Mouse (Mus musculus) midbrain, postnatal 0 days (tissue): ENCODE data around the gene Slbp. TPM values are rescaled to one million over a fixed set of nuclear protein-coding genes. Genes with fewer than 3 reads are reported as not detected.

Source experiments
- ATAC-seq: fragments of 200-750 bp; cut with Nextera tagmentation; 2 replicates; pipeline ENCODE4 v1.8.0; 2017; ENCODE audit warnings: moderate number of reproducible peaks, mild to moderate bottlenecking, moderate TSS enrichment, moderate library complexity; ENCODE audit not compliant: low FRiP score
- DNase-seq: peaks from one replicate; pipeline ENCODE4 v3.0.0-alpha.2; 2015; ENCODE audit warnings: low spot score
- H3K27ac ChIP-seq: fragments of 300-500 bp; sonication (generic); 2 replicates; pipeline ENCODE4 v1.5.1; 2014; ENCODE audit warnings: low read depth, mild to moderate bottlenecking, low read length, mixed read lengths
- H3K27me3 ChIP-seq: fragments of 300-500 bp; sonication (generic); 2 replicates; pipeline ENCODE4 v1.6.1; 2014; ENCODE audit warnings: low read length, control low read depth, mixed read lengths; ENCODE audit not compliant: insufficient read depth
- H3K36me3 ChIP-seq: fragments of 300-500 bp; sonication (generic); 2 replicates; pipeline ENCODE4 v1.6.1; 2014; ENCODE audit warnings: low read length, control low read depth, mixed read lengths; ENCODE audit not compliant: insufficient read depth
- H3K4me1 ChIP-seq: fragments of 300-500 bp; sonication (generic); 2 replicates; pipeline ENCODE4 v1.6.1; 2014; ENCODE audit warnings: mild to moderate bottlenecking, control low read depth, antibody characterized with exemption, low read length, mixed read lengths; ENCODE audit not compliant: insufficient read depth
- H3K4me2 ChIP-seq: fragments of 300-500 bp; sonication (generic); 2 replicates; pipeline ENCODE4 v1.6.1; 2014; ENCODE audit warnings: low read depth, mild to moderate bottlenecking, low read length, mixed read lengths; ENCODE audit not compliant: poor library complexity, severe bottlenecking
- H3K4me3 ChIP-seq: fragments of 300-500 bp; sonication (generic); 2 replicates; pipeline ENCODE4 v1.5.1; 2014; ENCODE audit warnings: low read depth, mild to moderate bottlenecking, low read length, moderate library complexity
- H3K9ac ChIP-seq: fragments of 300-500 bp; sonication (generic); replicated peaks from 2 replicates; pipeline ENCODE4 v1.6.1; 2014; ENCODE audit warnings: mild to moderate bottlenecking, low read length, moderate library complexity, mixed read lengths; ENCODE audit not compliant: poor library complexity, severe bottlenecking
- H3K9me3 ChIP-seq: fragments of 300-500 bp; sonication (generic); 2 replicates; pipeline ENCODE4 v1.6.1; 2016; ENCODE audit warnings: low read length, control low read depth
- CTCF ChIP-seq: IDR thresholded peaks from 2 replicates; pipeline ENCODE4 v1.5.1; 2016; ENCODE audit warnings: antibody characterized with exemption, mild to moderate bottlenecking
- WGBS: fragments of 180-500 bp; shearing (Covaris S2); extraction: QIAGEN DNeasy Blood & Tissue Kit; methylation state at CpG from one replicate; pipeline ENCODE4 v1.1.7; 2014; 5-methylcytosine and 5-hydroxymethylcytosine counted together
- polyA plus RNA-seq: library from polyadenylated mRNA; unstranded; fragments of >200 nt; fragmentation: Nextera tagmentation; extraction: Ambion mirVana; gene quantifications from 2 replicates; pipeline ENCODE4 v1.2.1, GENCODE M21; 2015
- total RNA-seq: library from RNA; depleted of rRNA; stranded (reverse); fragments of >200 nt; gene quantifications from 2 replicates; pipeline ENCODE4 v1.2.3, GENCODE M21; 2014; rRNA removed

The Slbp gene
- total and polyA plus RNA-seq, 2 experiments from 2014 or later = 99.5 to 126 TPM

- no peak for ATAC-seq
- Histone ChIP-seq H3K9me3 (no peaks in the 10 kb centered on the region), H3K9ac (no peak overlapping the region), H3K4me1 (no peaks in the 10 kb centered on the region), H3K4me2 (no peak overlapping the region), H3K4me3 (no peak overlapping the region), H3K27ac (no peak overlapping the region), H3K36me3 (peaks cover 5% of the 10 kb centered on the region; the same call in 1 of the 2 replicates), H3K27me3 (no peaks in the 10 kb centered on the region)
- DNase-seq = no peak
- peak; percentile 41 for TF ChIP-seq CTCF
- WGBS = 44% methylated on average over 2 of the region's 2 CpGs
Observed at GRCm38 (mm10) chr5:33593620-33594019, 58.8 kb downstream of the Slbp start.

- WGBS = 68% methylated on average over 5 of the region's 5 CpGs
- Histone ChIP-seq H3K4me2 (no peak overlapping the region), H3K27me3 (no peaks in the 10 kb centered on the region), H3K36me3 (no peaks in the 10 kb centered on the region), H3K9ac (no peak overlapping the region), H3K4me1 (no peaks in the 10 kb centered on the region), H3K9me3 (no peaks in the 10 kb centered on the region), H3K27ac (no peak overlapping the region), H3K4me3 (no peak overlapping the region)
- TF ChIP-seq CTCF = peak; percentile 99
- ATAC-seq = peak; percentile 72; the same call in 1 of the 2 replicates
- peak; percentile 88 for DNase-seq
Observed at GRCm38 (mm10) chr5:33589221-33589888, 63.0 kb downstream of the Slbp start.

- Histone ChIP-seq H3K9ac (no peak overlapping the region), H3K4me2 (no peak overlapping the region), H3K9me3 (no peaks in the 10 kb centered on the region), H3K4me1 (no peaks in the 10 kb centered on the region), H3K27ac (no peak overlapping the region), H3K4me3 (no peak overlapping the region), H3K27me3 (no peaks in the 10 kb centered on the region), H3K36me3 (no peaks in the 10 kb centered on the region)
- ATAC-seq = no peak
- peak; percentile 40 for DNase-seq
- 69% methylated on average over 3 of the region's 3 CpGs for WGBS
- TF ChIP-seq CTCF = no peak
Observed at GRCm38 (mm10) chr5:33588066-33588465, 64.3 kb downstream of the Slbp start.

- Histone ChIP-seq H3K27me3 (no peaks in the 10 kb centered on the region), H3K27ac (no peak overlapping the region), H3K9ac (no peak overlapping the region), H3K4me2 (no peak overlapping the region), H3K4me1 (no peaks in the 10 kb centered on the region), H3K4me3 (no peak overlapping the region), H3K36me3 (no peaks in the 10 kb centered on the region), H3K9me3 (no peaks in the 10 kb centered on the region)
- no peak for DNase-seq
- no peak for ATAC-seq
- WGBS = 77% methylated on average over 18 of the region's 18 CpGs
- no peak for TF ChIP-seq CTCF
Observed at GRCm38 (mm10) chr5:33587498-33588058, 64.8 kb downstream of the Slbp start.

Other genes starting within 250 kb of the Slbp start
- 0.60 and 1.0 TPM in 2 replicates for gene Nkx1-1, start 218.6 kb downstream of the Slbp start, total RNA-seq
- gene Nkx1-1, start 218.6 kb downstream of the Slbp start, polyA plus RNA-seq = 0.18 TPM in 1 of 2 replicates, not detected in the other
- 29.1 and 41.2 TPM in 2 replicates for gene Fam53a, start 22.9 kb downstream of the Slbp start, total RNA-seq
- 27.3 and 28.0 TPM in 2 replicates for gene Fam53a, start 22.9 kb downstream of the Slbp start, polyA plus RNA-seq
- gene Gm9903, start 22.6 kb downstream of the Slbp start, total RNA-seq = 1.2 TPM in 1 of 2 replicates, not detected in the other
- gene Gm9903, start 22.6 kb downstream of the Slbp start, polyA plus RNA-seq = 0.31 and 0.53 TPM in 2 replicates
- 9.9 and 17.4 TPM in 2 replicates for gene Tacc3, start 5.6 kb upstream of the Slbp start, total RNA-seq
- 18.7 and 21.3 TPM in 2 replicates for gene Tacc3, start 5.6 kb upstream of the Slbp start, polyA plus RNA-seq
- 26.0 and 29.5 TPM in 2 replicates for gene Tmem129, start 5.8 kb upstream of the Slbp start, total RNA-seq
- gene Tmem129, start 5.8 kb upstream of the Slbp start, polyA plus RNA-seq = 17.3 and 21.4 TPM in 2 replicates
- gene Fgfr3, start 69.1 kb upstream of the Slbp start, total RNA-seq = 71.3 and 81.6 TPM in 2 replicates
- gene Fgfr3, start 69.1 kb upstream of the Slbp start, polyA plus RNA-seq = 24.5 and 28.1 TPM in 2 replicates
- 44.1 and 61.7 TPM in 2 replicates for gene Letm1, start 130.2 kb upstream of the Slbp start, total RNA-seq
- gene Letm1, start 130.2 kb upstream of the Slbp start, polyA plus RNA-seq = 78.2 and 83.4 TPM in 2 replicates
- gene Nsd2, start 168.2 kb upstream of the Slbp start, total RNA-seq = 108 and 121 TPM in 2 replicates
- 59.6 and 72.1 TPM in 2 replicates for gene Nsd2, start 168.2 kb upstream of the Slbp start, polyA plus RNA-seq